Mouse (Mus musculus): ENCODE measurements at regions not wholly inside any gene's neighbourhood (a gene's known extent, or its start where the extent isn't known, plus 50 kb on each side); places are given as distances from the start of the nearest gene placed in this dataset.
"Not testable (repeated sequence)": the region's sequence is repeated elsewhere in the genome, so short reads cannot be mapped to it uniquely, and the experiment has no call there.

DNA sequence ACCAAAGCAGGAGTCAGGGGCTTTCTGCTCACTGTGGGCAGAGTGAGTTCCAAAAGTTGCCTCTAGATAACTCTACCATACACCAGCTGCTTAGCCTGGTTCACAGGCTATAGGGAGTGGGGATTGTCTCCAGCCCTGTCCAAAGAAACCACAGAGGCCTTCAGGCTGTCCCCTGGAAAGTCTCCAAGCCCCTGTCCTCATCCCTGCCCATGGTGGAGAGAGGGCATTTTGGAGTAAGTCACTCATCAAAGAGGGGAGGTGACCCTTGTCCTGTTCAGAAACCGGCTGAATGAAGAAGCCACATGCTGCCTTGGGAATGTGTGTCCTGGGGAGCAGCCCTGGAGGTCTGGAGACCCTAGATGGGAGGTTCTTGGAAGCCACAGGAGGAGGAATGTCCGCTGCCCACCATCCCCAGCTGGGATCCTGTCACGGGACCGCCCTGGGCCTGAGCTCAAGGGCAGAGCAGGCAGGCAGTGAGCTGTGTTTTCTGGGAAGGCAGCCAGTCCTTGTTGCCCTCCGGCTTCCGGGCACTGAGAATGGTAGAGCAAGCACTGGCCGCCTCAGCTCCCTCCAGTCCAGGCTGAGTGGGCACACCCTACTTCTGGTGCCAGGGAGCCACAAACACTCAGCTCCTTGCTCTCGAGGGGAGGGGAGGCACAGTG lies 78.4 kb downstream of the Cpn2 start:
- intact Hi-C loops (cut with DNase I) = loop anchor here (5.0 kb wide), 1 partner anchor 122 kb away; no protein-coding TSS in a partner anchor

GRCm38 (mm10) chr16:30190351-30190750 lies 76.9 kb downstream of the Cpn2 start:
- intact Hi-C loops (cut with DNase I) = no loop called here
- no peak for DNase-seq

More for the DNA sequence above, 78.4 kb downstream of the Cpn2 start:
- peak; percentile 87 for DNase-seq

DNA sequence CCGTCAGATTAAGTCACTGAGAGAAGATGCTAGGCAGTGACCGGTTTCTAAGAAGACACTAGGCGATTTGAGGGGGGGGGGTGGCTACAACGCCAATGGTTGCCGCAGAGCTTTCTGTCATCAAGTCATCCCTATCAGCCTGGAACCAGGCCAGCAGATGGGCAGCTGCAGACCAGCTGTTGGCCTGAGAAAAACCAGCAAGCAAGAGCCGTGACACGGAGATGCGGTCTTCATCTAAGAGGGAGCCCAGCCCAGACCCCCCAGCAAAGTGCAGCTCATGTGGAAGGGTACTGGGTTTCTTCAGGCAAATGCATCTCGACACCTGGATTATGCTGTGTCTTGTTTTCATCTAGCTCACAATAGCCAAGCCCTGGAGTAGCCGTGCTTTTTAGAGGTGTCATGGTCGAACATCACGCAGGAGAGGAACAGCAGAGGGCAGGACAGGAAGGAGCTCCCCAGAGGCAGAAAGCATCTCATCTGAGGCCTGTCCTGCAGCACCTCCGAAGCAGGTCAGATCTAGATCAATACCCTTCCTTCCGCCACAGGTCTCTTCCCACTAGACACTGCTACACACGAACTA lies 76.3 kb downstream of the Cpn2 start:
- intact Hi-C loops (cut with DNase I) = no loop called here
- DNase-seq = no peak

GRCm38 (mm10) chr16:30193294-30194261 lies 73.7 kb downstream of the Cpn2 start:
- intact Hi-C loops (cut with DNase I) = no loop called here
- DNase-seq = peak; percentile 89

- intact Hi-C loops (cut with DNase I) = no loop called here
- no peak for DNase-seq
Observed at GRCm38 (mm10) chr16:30194836-30195235, 72.5 kb downstream of the Cpn2 start.

- DNase-seq; intact Hi-C loops (cut with DNase I): not testable (repeated sequence)
Observed at GRCm38 (mm10) chr16:30195859-30196258, 71.4 kb downstream of the Cpn2 start.

DNA sequence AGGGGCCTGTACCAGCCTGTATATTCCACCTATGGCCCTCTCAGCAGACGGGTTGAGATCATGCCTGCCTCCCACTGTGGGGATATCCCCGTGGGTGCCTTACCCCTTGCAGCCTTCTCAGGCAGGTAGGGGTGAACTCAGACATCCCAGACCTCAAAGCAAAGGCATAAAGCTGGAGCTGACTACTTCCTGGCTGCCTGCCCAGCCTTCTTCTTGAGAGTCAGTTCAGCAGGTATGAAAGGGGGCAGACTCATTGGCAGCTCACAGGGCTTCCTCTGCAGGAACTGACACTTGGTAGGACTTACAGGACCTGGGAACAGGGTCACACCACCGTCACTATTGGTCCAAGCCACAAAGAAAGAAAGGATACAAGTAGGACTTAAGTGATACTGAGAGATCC lies 69.9 kb downstream of the Cpn2 start:
- intact Hi-C loops (cut with DNase I) = no loop called here
- no peak for DNase-seq

DNA sequence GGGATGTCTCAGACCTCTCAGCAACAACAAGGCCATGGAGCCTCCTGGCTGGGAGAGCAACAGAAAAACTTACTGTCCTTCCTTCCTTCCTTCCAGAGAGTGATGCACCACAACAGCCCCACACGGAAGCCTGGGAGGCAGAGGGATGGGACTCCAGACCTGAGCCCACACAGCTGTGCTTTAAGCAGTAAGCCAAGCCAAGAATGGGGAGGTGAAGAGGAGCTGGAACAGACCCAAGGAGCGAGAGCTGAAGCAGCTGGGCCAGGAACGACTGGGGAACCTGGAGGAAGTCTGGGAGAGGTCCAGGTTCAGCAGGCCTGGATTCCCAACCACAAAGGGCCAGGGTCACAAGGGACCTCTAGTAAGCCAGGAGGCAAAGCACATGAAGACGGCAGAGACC lies 67.5 kb downstream of the Cpn2 start:
- DNase-seq = no peak
- intact Hi-C loops (cut with DNase I) = no loop called here

- no peak for DNase-seq
- intact Hi-C loops (cut with DNase I) = no loop called here
Observed at GRCm38 (mm10) chr16:30204144-30204543, 63.2 kb downstream of the Cpn2 start.

DNA sequence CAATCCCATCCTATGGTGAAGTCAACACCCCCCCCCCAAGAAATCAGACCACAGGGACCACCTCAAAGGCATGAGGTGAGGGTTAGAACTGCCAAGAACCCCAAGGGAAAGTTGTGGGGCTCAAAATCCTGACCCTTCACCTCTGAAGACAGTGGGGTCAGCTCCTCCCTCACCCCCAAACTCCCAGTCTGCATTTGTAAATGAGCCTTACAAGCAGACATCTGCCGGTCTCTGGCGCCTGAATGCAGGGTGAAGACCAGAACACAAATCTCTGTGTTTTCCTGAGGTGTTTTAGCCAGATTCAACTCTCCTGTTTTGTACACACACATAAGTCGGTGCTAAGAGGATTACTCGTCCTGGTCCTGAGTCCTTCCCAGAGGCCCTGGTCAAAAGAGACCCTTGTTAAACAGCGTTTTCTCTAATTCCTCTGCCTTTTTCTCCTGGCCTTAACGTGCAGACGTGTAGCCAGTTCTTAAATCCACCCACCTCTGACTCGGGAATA lies 61.9 kb downstream of the Cpn2 start:
- DNase-seq = no peak
- intact Hi-C loops (cut with DNase I) = no loop called here

GRCm38 (mm10) chr16:30205816-30206356 lies 61.4 kb downstream of the Cpn2 start:
- intact Hi-C loops (cut with DNase I) = no loop called here
- DNase-seq = no peak
